Mouse (Mus musculus) limb, embryonic 14.5 days (tissue): ENCODE measurements around the gene Pou2f3. TPM values are rescaled to one million over a fixed set of nuclear protein-coding genes. Genes with fewer than 3 reads are reported as not detected.

Experiments
- ATAC-seq: fragments of 200-750 bp; cut with Nextera tagmentation; 2 replicates; pipeline ENCODE4 v1.8.0; 2017; ENCODE audit warnings: low read depth, moderate number of reproducible peaks, moderate TSS enrichment; ENCODE audit not compliant: low FRiP score
- DNase-seq: peaks from one replicate; pipeline ENCODE4 v3.0.0-alpha.2; 2015; ENCODE audit warnings: low spot score
- H3K27ac ChIP-seq: fragments of 300-500 bp; sonication (generic); replicated peaks from 2 replicates; pipeline ENCODE4 v1.5.1; 2014; ENCODE audit warnings: low read depth, mild to moderate bottlenecking, low read length, moderate library complexity, mixed read lengths
- H3K27me3 ChIP-seq: fragments of 300-500 bp; sonication (generic); 2 replicates; pipeline ENCODE4 v1.6.1; 2014; ENCODE audit warnings: low read length, mixed read lengths; ENCODE audit not compliant: control insufficient read depth, insufficient read depth
- H3K36me3 ChIP-seq: fragments of 300-500 bp; sonication (generic); 2 replicates; pipeline ENCODE4 v1.6.1; 2014; ENCODE audit warnings: mild to moderate bottlenecking, low read length, moderate library complexity, mixed read lengths; ENCODE audit not compliant: control insufficient read depth, insufficient read depth
- H3K4me1 ChIP-seq: fragments of 300-500 bp; sonication (generic); 2 replicates; pipeline ENCODE4 v1.6.1; 2014; ENCODE audit warnings: antibody characterized with exemption, low read length, mixed read lengths; ENCODE audit not compliant: control insufficient read depth, insufficient read depth
- H3K4me2 ChIP-seq: fragments of 300-500 bp; sonication (generic); replicated peaks from 2 replicates; pipeline ENCODE4 v1.6.1; 2014; ENCODE audit warnings: low read depth, mild to moderate bottlenecking, low read length, moderate library complexity; ENCODE audit not compliant: severe bottlenecking
- H3K4me3 ChIP-seq: fragments of 300-500 bp; sonication (generic); replicated peaks from 2 replicates; pipeline ENCODE4 v1.5.1; 2014; ENCODE audit warnings: low read length
- H3K9ac ChIP-seq: fragments of 300-500 bp; sonication (generic); 2 replicates; pipeline ENCODE4 v1.6.1; 2014; ENCODE audit warnings: mild to moderate bottlenecking, low read depth, low read length, moderate library complexity; ENCODE audit not compliant: severe bottlenecking
- H3K9me3 ChIP-seq: fragments of 300-500 bp; sonication (generic); 2 replicates; pipeline ENCODE4 v1.6.1; 2016; ENCODE audit warnings: low read length; ENCODE audit not compliant: control insufficient read depth
- POLR2A ChIP-seq: fragments of 200-500 bp; IDR thresholded peaks from 2 replicates; pipeline ENCODE4 v1.8.0; 2012; ENCODE audit warnings: inconsistent platforms, mild to moderate bottlenecking, moderate library complexity, borderline replicate concordance; ENCODE audit not compliant: insufficient read depth, insufficient read length; ENCODE audit errors: extremely low read depth
- WGBS: fragments of 180-500 bp; shearing (Covaris S2); extraction: QIAGEN DNeasy Blood & Tissue Kit; methylation state at CpG from one replicate; pipeline ENCODE4 v1.1.7; 2014; 5-methylcytosine and 5-hydroxymethylcytosine counted together
- polyA plus RNA-seq, 2 experiments: library from polyadenylated mRNA; depleted of rRNA in 1 of 2; stranded (reverse) in 1 of 2; unstranded in 1 of 2; fragments of >200 nt; fragmentation: Nextera tagmentation in 1 of 2; extraction: Ambion mirVana in 1 of 2; gene quantifications; 2 replicates each; pipeline versions ENCODE4 v1.2.1 to v1.2.3; 2012 to 2014

The Pou2f3 gene
- polyA plus RNA-seq, 2 experiments = 6.9 to 7.9 TPM

DNA sequence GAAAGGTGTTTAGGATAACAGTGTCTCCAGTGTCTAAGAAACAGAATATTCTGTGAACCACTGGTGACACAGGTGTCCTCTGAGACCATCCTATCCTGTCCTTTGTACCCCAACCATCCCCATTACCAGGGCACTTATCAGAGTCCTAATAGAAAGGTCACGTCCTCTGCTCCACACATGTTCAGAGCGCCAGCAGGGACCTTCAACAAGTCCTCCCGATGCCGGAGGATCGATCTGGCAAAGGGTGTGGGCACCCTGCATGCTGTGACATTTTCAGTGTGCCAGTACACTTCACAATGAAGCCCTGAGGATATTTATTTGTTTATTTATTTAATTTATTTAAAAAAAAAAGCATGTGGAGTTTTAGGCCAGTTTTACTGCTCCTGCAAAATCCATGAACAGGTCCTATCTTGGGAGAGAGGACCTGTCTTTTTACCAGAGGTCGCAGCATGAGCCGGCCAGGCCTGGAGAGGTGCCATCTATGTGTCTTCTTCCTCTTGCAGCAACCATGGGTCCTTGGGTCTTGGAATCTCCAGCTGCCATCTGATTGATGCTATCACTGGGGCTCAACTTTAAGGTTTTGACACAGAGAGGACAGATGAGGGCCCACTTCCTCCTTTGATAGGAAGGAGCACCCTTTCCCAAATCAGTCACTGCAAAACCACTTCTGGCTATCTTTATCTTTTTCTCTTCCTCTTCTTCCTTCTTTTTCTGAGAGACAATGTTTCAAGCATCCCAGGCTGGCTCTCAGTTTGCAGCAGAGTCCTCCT is 35.8 kb upstream of the Pou2f3 start:
- ATAC-seq (no peak), DNase-seq (no peak)
- Histone ChIP-seq H3K9me3 (no peaks in the 10 kb centered on the region), H3K27me3 (no peaks in the 10 kb centered on the region), H3K27ac (no peak overlapping the region), H3K4me1 (peaks cover 9% of the 10 kb centered on the region), H3K4me2 (no peak overlapping the region), H3K4me3 (no peak overlapping the region), H3K36me3 (no peaks in the 10 kb centered on the region), H3K9ac (no peak overlapping the region)
- WGBS = 86% methylated on average over 7 of the region's 7 CpGs
- TF ChIP-seq POLR2A = no peak

DNA sequence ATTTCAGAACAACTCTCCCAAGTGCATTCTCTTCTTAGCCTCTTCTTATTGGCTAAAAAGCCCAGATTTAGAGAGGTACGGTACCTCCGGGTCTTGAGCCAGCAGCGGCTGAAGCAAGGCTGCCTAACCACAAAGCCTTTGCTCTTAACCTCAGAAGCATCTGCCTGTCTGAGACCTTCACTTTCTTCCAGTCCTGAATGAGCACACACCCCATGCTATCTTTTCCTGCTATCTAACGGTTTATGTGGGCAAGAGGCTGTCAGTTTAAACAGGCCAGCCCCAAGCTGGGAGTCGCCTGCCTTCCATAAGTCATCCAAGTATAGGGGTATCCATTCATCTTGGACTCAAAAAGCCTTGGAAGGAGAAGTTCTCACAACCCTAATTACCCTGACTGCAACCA is 32.3 kb upstream of the Pou2f3 start:
- no peaks in the 10 kb centered on the region for H3K9me3 ChIP-seq
- no peak overlapping the region for H3K4me2 ChIP-seq
- no peak for ATAC-seq
- no peak overlapping the region for H3K4me3 ChIP-seq
- peaks cover 18% of the 10 kb centered on the region for H3K4me1 ChIP-seq
- no peak overlapping the region for H3K27ac ChIP-seq
- WGBS = 78% methylated on average over 5 of the region's 5 CpGs
- no peaks in the 10 kb centered on the region for H3K27me3 ChIP-seq
- H3K9ac ChIP-seq = no peak overlapping the region
- H3K36me3 ChIP-seq = no peaks in the 10 kb centered on the region
- no peak for TF ChIP-seq POLR2A
- DNase-seq = no peak

DNA sequence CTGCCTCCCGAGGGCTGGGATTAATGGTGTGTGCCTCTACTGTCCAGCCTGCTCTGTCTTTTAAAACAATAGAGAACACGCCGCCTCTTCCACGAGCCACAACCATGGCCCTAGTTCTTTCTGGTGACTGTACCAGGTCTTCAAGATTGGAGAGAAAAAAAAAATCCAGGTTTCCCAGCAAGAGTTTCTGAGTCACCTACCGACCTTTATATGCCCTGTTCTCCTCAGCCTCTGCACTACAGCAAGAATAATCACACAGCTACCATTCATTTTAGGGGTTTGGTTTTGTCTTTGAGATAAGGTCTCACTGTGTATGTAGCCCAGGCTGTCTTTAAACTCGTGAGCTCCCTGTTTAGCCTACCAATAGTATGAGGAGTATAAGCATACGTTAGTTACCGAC is 31.8 kb upstream of the Pou2f3 start:
- TF ChIP-seq POLR2A = no peak
- H3K9ac ChIP-seq = no peak overlapping the region
- no peaks in the 10 kb centered on the region for H3K27me3 ChIP-seq
- WGBS = 85% methylated on average over 8 of the region's 8 CpGs
- no peak for ATAC-seq
- H3K4me3 ChIP-seq = no peak overlapping the region
- no peaks in the 10 kb centered on the region for H3K9me3 ChIP-seq
- peaks cover 23% of the 10 kb centered on the region for H3K4me1 ChIP-seq
- H3K36me3 ChIP-seq = no peaks in the 10 kb centered on the region
- no peak for DNase-seq
- no peak overlapping the region for H3K27ac ChIP-seq
- no peak overlapping the region for H3K4me2 ChIP-seq

DNA sequence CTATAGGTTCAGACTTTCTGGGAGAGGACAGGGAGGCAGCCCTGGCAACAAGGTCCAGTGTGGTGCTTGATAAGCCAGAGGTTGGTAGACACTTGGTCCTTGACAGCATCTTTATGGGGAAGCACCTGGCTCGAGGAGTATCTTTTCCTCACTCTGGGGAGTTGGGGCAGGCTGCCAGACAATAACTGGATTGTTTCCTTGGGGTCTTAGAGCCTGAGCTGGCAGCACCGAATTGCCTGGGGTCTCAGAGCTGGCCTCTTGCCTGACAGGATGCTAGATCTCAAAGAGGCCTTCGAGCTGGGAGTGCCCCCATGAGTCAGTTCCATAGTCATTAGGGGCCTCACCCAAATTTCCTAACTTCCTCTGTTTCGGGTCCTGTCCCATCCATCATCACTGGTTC is 31.1 kb upstream of the Pou2f3 start:
- 45% methylated on average over 4 of the region's 4 CpGs for WGBS
- peaks cover 5% of the 10 kb centered on the region for H3K36me3 ChIP-seq
- no peak overlapping the region for H3K4me2 ChIP-seq
- 0 out of 2 replicates have a peak overlapping the region, but pooled peaks have one; percentile 2 for H3K27ac ChIP-seq
- no peak for ATAC-seq
- no peak overlapping the region for H3K4me3 ChIP-seq
- no peak for DNase-seq
- no peak for TF ChIP-seq POLR2A
- H3K27me3 ChIP-seq = no peaks in the 10 kb centered on the region
- peaks cover 30% of the 10 kb centered on the region for H3K4me1 ChIP-seq
- H3K9ac ChIP-seq = no peak overlapping the region
- H3K9me3 ChIP-seq = no peaks in the 10 kb centered on the region

DNA sequence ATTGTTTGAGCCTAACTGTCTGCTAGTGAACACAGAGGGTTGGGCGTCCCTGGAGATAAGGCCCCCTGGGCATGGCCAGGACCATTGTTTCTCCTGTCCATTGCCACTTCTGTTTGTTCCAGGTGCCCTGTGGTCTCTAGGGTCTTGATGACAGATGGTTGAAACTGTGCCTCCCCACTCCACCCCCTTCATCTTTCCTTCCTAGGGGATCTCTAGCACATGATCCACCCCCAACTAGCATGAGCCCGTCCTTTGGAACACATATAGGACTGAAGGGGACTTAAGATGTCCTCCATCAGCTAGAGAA is 30.4 kb upstream of the Pou2f3 start:
- Histone ChIP-seq H3K4me3 (no peak overlapping the region), H3K9me3 (no peaks in the 10 kb centered on the region), H3K27me3 (no peaks in the 10 kb centered on the region), H3K4me2 (peak overlapping the region; percentile 64), H3K4me1 (peaks cover 30% of the 10 kb centered on the region), H3K36me3 (peaks cover 12% of the 10 kb centered on the region), H3K9ac (peak overlapping the region; percentile 87), H3K27ac (peak overlapping the region; percentile 95)
- ATAC-seq (no peak), DNase-seq (no peak)
- TF ChIP-seq POLR2A = no peak
- 20% methylated on average over 2 of the region's 2 CpGs for WGBS
